Mouse (Mus musculus) hindbrain, embryonic 12.5 days (tissue): ENCODE measurements around the gene Gm14137. TPM values are rescaled to one million over a fixed set of nuclear protein-coding genes. Genes with fewer than 3 reads are reported as not detected.

Source experiments
- ATAC-seq: fragments of 200-750 bp; cut with Nextera tagmentation; 2 replicates; pipeline ENCODE4 v1.8.0; 2017; ENCODE audit warnings: moderate TSS enrichment; ENCODE audit not compliant: low FRiP score
- H3K27ac ChIP-seq: fragments of 300-500 bp; sonication (generic); 2 replicates; pipeline ENCODE4 v1.5.1; 2016; ENCODE audit warnings: mild to moderate bottlenecking
- H3K27me3 ChIP-seq: fragments of 300-500 bp; sonication (generic); 2 replicates; pipeline ENCODE4 v1.6.1; 2016; ENCODE audit warnings: mild to moderate bottlenecking
- H3K36me3 ChIP-seq: fragments of 300-500 bp; sonication (generic); 2 replicates; pipeline ENCODE4 v1.6.1; 2016; ENCODE audit warnings: mild to moderate bottlenecking
- H3K4me1 ChIP-seq: fragments of 300-500 bp; sonication (generic); 2 replicates; pipeline ENCODE4 v1.6.1; 2016
- H3K4me2 ChIP-seq: fragments of 300-500 bp; sonication (generic); replicated peaks from 2 replicates; pipeline ENCODE4 v1.6.1; 2016; ENCODE audit warnings: mild to moderate bottlenecking
- H3K4me3 ChIP-seq: fragments of 300-500 bp; sonication (generic); 2 replicates; pipeline ENCODE4 v1.5.1; 2016; ENCODE audit warnings: mild to moderate bottlenecking
- H3K9ac ChIP-seq: fragments of 300-500 bp; sonication (generic); 2 replicates; pipeline ENCODE4 v1.6.1; 2016; ENCODE audit warnings: mild to moderate bottlenecking, moderate library complexity
- H3K9me3 ChIP-seq: fragments of 300-500 bp; sonication (generic); replicated peaks from 2 replicates; pipeline ENCODE4 v1.6.1; 2016; ENCODE audit warnings: mild to moderate bottlenecking
- WGBS: fragments of 180-500 bp; shearing (Covaris S2); methylation state at CpG from one replicate; pipeline ENCODE4 v1.1.7; 2016; 5-methylcytosine and 5-hydroxymethylcytosine counted together
- polyA plus RNA-seq: library from polyadenylated mRNA; unstranded; fragments of >200 nt; fragmentation: Nextera tagmentation; extraction: Ambion mirVana; gene quantifications from 2 replicates; pipeline ENCODE4 v1.2.1, GENCODE M21; 2016

Gene Gm14137
- polyA plus RNA-seq, 1 experiment from 2014 or later: 0.96 TPM

DNA sequence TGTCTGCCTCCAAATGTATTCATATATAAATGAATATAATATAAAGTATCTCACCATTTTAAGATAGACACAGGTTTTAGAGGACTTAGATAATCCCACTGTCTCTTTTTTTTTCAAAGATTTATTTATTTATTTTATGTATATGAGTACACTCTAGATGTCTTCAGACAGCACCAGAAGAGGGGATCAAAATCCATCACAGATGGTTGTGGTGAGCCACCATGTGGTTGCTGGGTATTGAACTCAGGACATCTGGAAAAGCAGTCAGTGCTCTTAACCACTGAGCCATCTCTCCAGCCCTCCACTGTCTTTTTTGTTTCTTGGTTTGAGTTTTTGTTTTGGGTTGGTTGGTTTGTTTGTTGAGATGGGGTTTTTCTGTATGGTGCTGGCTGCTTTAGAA is 16.5 kb upstream of the Gm14137 start:
- Histone ChIP-seq H3K4me1 (peaks cover 17% of the 10 kb centered on the region), H3K4me2 (no peak overlapping the region), H3K4me3 (no peak overlapping the region), H3K27ac (no peak overlapping the region), H3K36me3 (peaks cover 14% of the 10 kb centered on the region), H3K9ac (no peak overlapping the region), H3K27me3 (0 out of 2 replicates have a peak, but pooled peaks cover 2% of the 10 kb centered on the region), H3K9me3 (no peaks in the 10 kb centered on the region)
- no peak for ATAC-seq

DNA sequence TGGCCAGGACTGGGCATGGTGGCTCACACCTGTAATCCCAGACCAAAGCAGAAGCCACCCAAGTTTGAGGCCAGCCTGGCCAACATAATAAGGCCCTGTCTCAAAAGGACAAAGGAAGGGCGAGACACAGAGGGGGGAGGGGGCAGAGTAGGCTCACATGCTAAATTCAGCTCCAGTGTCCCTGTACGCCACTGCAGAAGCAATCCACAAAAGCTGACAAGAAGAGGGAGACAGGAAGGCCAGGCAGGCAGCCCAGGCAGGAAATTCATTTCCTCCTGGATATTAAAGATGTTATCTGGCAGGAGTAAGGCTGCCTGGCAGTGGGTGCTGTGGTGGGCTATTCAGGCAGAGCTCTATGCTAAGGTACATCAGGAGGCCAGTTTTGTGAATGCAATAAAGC is 13.1 kb upstream of the Gm14137 start:
- H3K36me3 ChIP-seq: no peaks in the 10 kb centered on the region
- peaks cover 28% of the 10 kb centered on the region for H3K27me3 ChIP-seq
- H3K9ac ChIP-seq: peak overlapping the region; percentile 33; the same call in 1 of the 2 replicates
- no peak overlapping the region for H3K4me3 ChIP-seq
- no peaks in the 10 kb centered on the region for H3K9me3 ChIP-seq
- H3K4me1 ChIP-seq: peaks cover 5% of the 10 kb centered on the region
- peak overlapping the region; percentile 23; the same call in 1 of the 2 replicates for H3K27ac ChIP-seq
- ATAC-seq: no peak
- 25% methylated on average over 2 of the region's 2 CpGs for WGBS
- no peak overlapping the region for H3K4me2 ChIP-seq

GRCm38 (mm10) chr2:119163135-119163534 is 11.2 kb upstream of the Gm14137 start:
- WGBS: 75% methylated on average over 3 of the region's 3 CpGs
- no peak overlapping the region for H3K4me3 ChIP-seq
- peaks cover 17% of the 10 kb centered on the region for H3K4me1 ChIP-seq
- H3K9me3 ChIP-seq: no peaks in the 10 kb centered on the region
- no peak for ATAC-seq
- peaks cover 47% of the 10 kb centered on the region for H3K27me3 ChIP-seq
- H3K4me2 ChIP-seq: no peak overlapping the region
- H3K27ac ChIP-seq: no peak overlapping the region
- H3K36me3 ChIP-seq: no peaks in the 10 kb centered on the region
- no peak overlapping the region for H3K9ac ChIP-seq

DNA sequence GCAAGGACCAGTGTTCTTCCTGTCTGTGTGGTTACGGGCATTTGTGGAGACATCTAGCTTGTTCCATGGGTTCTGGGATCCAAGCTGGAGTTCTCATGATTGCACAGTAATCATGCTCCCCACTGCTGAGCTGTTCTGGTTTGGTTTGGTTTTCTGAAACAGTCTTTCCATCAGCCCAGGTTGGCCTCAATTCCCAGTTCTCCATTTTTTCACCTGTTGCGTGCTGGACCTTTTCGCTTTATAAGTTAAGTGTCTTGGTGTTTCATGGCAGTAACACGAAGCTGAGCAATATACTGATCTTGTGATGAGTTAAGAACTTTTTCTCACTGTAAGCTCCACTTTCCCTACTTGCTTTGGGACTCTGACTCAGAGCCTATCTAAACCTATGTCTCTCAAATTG is 10.3 kb upstream of the Gm14137 start:
- H3K4me2 ChIP-seq: no peak overlapping the region
- WGBS: 91% methylated on average over 4 of the region's 4 CpGs
- no peaks in the 10 kb centered on the region for H3K9me3 ChIP-seq
- H3K4me3 ChIP-seq: no peak overlapping the region
- H3K27me3 ChIP-seq: peaks cover 53% of the 10 kb centered on the region
- no peak for ATAC-seq
- no peak overlapping the region for H3K9ac ChIP-seq
- no peak overlapping the region for H3K27ac ChIP-seq
- H3K36me3 ChIP-seq: no peaks in the 10 kb centered on the region
- peaks cover 17% of the 10 kb centered on the region for H3K4me1 ChIP-seq

DNA sequence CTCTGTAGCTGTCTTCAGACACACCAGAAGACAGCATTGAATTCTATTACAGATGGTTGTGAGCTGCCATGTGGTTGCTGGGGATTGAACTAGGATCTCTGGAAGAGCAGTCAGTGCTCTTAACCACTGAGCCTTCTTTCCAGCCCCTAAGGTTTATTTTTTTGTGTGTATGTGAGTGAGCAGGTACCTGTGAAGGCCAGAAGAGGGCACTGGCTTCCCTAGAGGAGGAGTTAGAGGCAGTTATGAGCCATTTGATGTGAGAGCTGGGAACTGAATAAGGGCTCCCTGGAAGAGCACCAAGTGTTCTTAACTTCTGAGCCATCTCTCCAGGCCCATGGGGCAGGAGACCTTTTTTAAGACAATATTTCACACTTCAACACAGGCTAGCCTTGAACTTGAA is 8.9 kb upstream of the Gm14137 start:
- Histone ChIP-seq H3K4me3 (no peak overlapping the region), H3K9me3 (no peaks in the 10 kb centered on the region), H3K27ac (no peak overlapping the region), H3K9ac (no peak overlapping the region), H3K36me3 (no peaks in the 10 kb centered on the region), H3K4me1 (peaks cover 17% of the 10 kb centered on the region), H3K27me3 (peaks cover 53% of the 10 kb centered on the region), H3K4me2 (no peak overlapping the region)
- ATAC-seq: no peak

DNA sequence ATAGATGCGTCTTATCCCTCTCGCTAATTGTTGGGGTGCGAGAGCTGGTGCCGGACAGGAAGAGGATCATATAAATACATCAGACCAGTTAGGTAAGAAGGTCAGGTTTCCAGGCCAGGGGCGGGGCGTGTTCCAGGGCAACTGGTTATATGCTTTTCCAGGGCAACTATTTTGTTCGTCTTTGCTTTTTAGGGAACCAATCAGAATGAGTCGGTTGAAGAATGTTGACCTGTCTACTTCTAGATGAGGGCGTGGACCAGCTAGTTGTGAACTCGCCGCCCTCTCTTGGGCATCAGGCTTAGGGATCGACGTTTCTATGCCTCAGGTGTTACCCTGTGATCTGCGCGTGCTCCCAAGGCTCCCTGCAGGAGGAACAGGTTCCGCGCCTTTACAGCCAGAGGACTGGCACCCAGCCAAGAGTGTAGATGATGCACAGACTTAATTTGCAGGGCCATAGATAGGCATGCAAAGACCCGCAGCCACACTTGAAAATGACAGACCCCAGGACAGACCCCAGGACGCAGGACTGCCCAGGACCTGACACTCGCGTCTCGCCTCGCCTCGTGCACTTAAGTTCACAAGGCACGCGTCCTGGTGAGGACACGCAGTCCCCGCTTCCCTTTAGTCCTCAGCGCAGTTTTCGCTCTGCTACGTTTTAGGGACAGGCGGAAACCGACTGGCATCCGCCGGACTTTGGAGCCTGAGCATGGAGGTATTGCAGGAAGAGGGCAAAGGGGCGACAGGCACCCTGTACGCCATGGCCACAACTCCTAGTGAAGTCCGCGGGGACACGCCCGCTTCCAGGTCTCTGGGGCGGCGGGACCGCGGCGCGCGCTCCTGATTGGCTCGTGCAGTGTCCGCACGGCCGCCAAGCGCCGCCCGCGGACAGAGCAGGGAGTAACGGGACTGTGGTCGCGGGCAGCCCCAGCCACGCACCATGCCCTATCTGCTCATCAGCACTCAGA is 7.1 kb upstream of the Gm14137 start, which contains the start of gene Gchfr:
Gene Gchfr (plus strand): TSS at position 873 of the 965 bp plus-strand sequence.
- Histone ChIP-seq H3K4me3 (peak within 1 kb of the TSS; percentile 44), H3K9ac (peak within 1 kb of the TSS; percentile 33), H3K27ac (no peak within 1 kb of the TSS), H3K4me2 (peak within 1 kb of the TSS; percentile 96), H3K36me3 (no peaks in the 10 kb centered on the region), H3K4me1 (peaks cover 22% of the 10 kb centered on the region), H3K27me3 (peaks cover 53% of the 10 kb centered on the region), H3K9me3 (no peaks in the 10 kb centered on the region)
- ATAC-seq: peak; percentile 83
- under 1% methylated on average over 60 of the region's 60 CpGs for WGBS

- ATAC-seq: peak; percentile 14
- Histone ChIP-seq H3K27ac (no peak overlapping the region), H3K36me3 (no peaks in the 10 kb centered on the region), H3K4me2 (peak overlapping the region; percentile 96), H3K9me3 (no peaks in the 10 kb centered on the region), H3K4me3 (peak overlapping the region; percentile 44), H3K27me3 (peaks cover 53% of the 10 kb centered on the region), H3K9ac (peak overlapping the region; percentile 33; the same call in 1 of the 2 replicates), H3K4me1 (peaks cover 29% of the 10 kb centered on the region)
- WGBS: 2% methylated on average over 26 of the region's 26 CpGs
These were observed 6.4 kb upstream of the Gm14137 start for GRCm38 (mm10) chr2:119167866-119168256.

DNA sequence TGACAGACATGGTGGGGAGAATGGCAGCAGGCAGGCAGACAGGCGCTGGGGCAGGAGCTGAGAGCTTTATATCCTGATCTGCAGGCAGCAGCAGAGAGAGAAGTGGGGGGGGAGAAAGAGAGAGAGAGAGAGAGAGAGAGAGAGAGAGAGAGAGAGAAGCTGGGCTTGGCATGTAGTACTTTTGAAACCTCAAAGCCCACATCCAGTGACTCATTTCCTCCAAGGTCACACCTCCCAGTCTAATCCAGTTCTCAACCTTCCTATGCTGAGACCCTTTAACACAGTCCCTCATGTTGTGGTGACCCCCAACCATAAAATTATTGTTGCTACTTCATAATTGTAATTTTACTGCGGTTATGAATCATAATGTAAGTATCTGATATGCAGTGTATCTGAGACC is 4.0 kb upstream of the Gm14137 start:
- Histone ChIP-seq H3K4me3 (no peak overlapping the region), H3K9me3 (no peaks in the 10 kb centered on the region), H3K4me2 (no peak overlapping the region), H3K36me3 (0 out of 2 replicates have a peak, but pooled peaks cover 3% of the 10 kb centered on the region), H3K27me3 (peaks cover 36% of the 10 kb centered on the region), H3K4me1 (peaks cover 48% of the 10 kb centered on the region), H3K9ac (no peak overlapping the region), H3K27ac (no peak overlapping the region)
- ATAC-seq: no peak
- WGBS: 87% methylated on average over 2 of the region's 2 CpGs

DNA sequence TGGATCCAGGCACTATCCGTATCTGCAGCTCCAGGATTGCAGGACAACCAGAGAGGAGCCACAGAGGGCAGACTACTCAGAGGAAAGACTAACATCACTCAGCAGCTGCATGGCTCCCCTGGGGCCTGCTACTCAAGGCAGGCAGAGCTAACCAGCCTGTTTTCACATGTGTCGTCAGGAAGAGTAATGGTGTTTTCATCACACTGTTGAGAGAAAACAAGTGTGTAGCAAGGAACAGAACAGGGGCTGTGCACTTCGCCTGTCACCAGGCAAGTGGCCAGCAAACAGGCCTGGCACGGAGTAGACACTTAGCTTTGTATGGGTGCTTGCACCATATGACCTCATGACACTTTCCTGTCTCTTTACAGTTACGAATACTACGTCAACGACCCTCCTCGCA is 2.7 kb upstream of the Gm14137 start:
- ATAC-seq: no peak
- H3K9me3 ChIP-seq: no peaks in the 10 kb centered on the region
- no peak overlapping the region for H3K9ac ChIP-seq
- H3K27ac ChIP-seq: no peak overlapping the region
- WGBS: 59% methylated on average over 8 of the region's 8 CpGs
- H3K4me3 ChIP-seq: no peak overlapping the region
- H3K4me2 ChIP-seq: no peak overlapping the region
- H3K36me3 ChIP-seq: 0 out of 2 replicates have a peak, but pooled peaks cover 3% of the 10 kb centered on the region
- peaks cover 24% of the 10 kb centered on the region for H3K27me3 ChIP-seq
- peaks cover 47% of the 10 kb centered on the region for H3K4me1 ChIP-seq

DNA sequence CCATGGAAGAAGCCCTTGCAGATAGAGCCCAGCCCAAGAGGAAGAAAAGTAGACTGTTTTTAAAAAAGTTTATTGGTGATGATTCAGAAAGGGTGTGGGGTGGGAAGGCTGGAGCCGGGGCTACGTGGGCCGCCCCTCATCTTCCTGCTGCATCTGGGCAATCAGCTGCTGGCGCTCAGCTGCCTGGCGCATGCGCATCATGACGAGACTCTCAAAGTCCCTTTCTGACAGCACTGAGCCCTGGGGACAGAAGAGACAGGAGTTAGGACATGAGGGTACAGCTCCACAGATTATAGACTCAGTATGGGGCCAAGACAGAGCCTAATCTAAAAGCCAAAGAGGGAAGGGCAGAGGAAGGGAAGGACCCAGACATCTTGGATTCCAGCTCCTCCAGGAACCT is 1.9 kb upstream of the Gm14137 start:
- H3K4me2 ChIP-seq: peak overlapping the region; percentile 14; the same call in 1 of the 2 replicates
- peaks cover 38% of the 10 kb centered on the region for H3K4me1 ChIP-seq
- peaks cover 15% of the 10 kb centered on the region for H3K27me3 ChIP-seq
- no peaks in the 10 kb centered on the region for H3K9me3 ChIP-seq
- H3K9ac ChIP-seq: no peak overlapping the region
- H3K27ac ChIP-seq: no peak overlapping the region
- 0 out of 2 replicates have a peak, but pooled peaks cover 9% of the 10 kb centered on the region for H3K36me3 ChIP-seq
- H3K4me3 ChIP-seq: no peak overlapping the region
- no peak for ATAC-seq
- 82% methylated on average over 7 of the region's 7 CpGs for WGBS

GRCm38 (mm10) chr2:119172862-119173576 is 1.3 kb upstream of the Gm14137 start:
- ATAC-seq: peak; percentile 51
- WGBS: 26% methylated on average over 13 of the region's 13 CpGs
- H3K27ac ChIP-seq: peak overlapping the region; percentile 6; the same call in 1 of the 2 replicates

DNA sequence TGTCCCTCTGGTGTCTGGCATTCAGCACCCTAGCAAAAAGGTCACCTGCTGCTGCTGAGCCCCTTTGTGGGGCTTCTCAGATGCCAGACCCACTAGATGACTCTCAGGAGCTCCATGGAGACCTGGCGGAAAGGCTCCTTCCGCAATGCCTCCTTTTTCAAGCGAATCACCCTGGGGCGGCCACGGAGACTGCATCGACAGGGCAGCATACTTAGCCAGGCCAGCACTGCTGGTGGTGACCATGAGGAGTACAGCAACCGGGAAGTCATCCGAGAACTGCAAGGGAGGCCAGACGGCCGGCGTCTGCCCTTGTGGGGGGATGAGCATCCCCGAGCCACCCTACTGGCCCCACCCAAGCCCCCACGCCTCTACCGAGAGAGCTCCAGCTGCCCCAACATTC is 557 bp downstream of the Gm14137 start:
- Histone ChIP-seq H3K9me3 (no peaks in the 10 kb centered on the region), H3K27ac (no peak overlapping the region), H3K27me3 (no peaks in the 10 kb centered on the region), H3K4me2 (no peak overlapping the region), H3K36me3 (peaks cover 31% of the 10 kb centered on the region; the same call in 1 of the 2 replicates), H3K4me3 (no peak overlapping the region), H3K9ac (no peak overlapping the region), H3K4me1 (peaks cover 31% of the 10 kb centered on the region)
- WGBS: 56% methylated on average over 14 of the region's 14 CpGs
- no peak for ATAC-seq

More at GRCm38 (mm10) chr2:119172862-119173576, 1.3 kb upstream of the Gm14137 start:
- peak overlapping the region; percentile 14 for H3K4me2 ChIP-seq
- H3K4me3 ChIP-seq: no peak overlapping the region
- H3K9ac ChIP-seq: no peak overlapping the region
- 0 out of 2 replicates have a peak, but pooled peaks cover 14% of the 10 kb centered on the region for H3K36me3 ChIP-seq
- H3K27me3 ChIP-seq: peaks cover 9% of the 10 kb centered on the region
- H3K9me3 ChIP-seq: no peaks in the 10 kb centered on the region
- H3K4me1 ChIP-seq: peaks cover 32% of the 10 kb centered on the region
